Mouse (Mus musculus) G1E (cell line): ENCODE measurements around the gene Gtf3c5. TPM values are rescaled to one million over a fixed set of nuclear protein-coding genes. Genes with fewer than 3 reads are reported as not detected.

ENCODE experiments used
- ATAC-seq: 2 replicates; pipeline ENCODE4 v1.8.0; 2016; ENCODE audit warnings: mild to moderate bottlenecking; ENCODE audit not compliant: insufficient number of reproducible peaks, poor library complexity, low FRiP score, severe bottlenecking; ENCODE audit errors: extremely low read depth
- DNase-seq: peaks from one replicate; pipeline ENCODE4 v3.0.0; 2012; ENCODE audit warnings: low spot score
- H3K27me3 ChIP-seq: 2 replicates; pipeline ENCODE4 v1.6.1; 2012; ENCODE audit warnings: mild to moderate bottlenecking, low read length, inconsistent platforms; ENCODE audit not compliant: insufficient read depth
- H3K36me3 ChIP-seq: replicated peaks from 2 replicates; pipeline ENCODE3; 2012; ENCODE audit warnings: mild to moderate bottlenecking, inconsistent platforms
- H3K4me1 ChIP-seq: 2 replicates; pipeline ENCODE4 v1.6.1; 2012; ENCODE audit warnings: low read depth, low read length, inconsistent platforms, mixed read lengths; ENCODE audit not compliant: insufficient read depth
- H3K4me3 ChIP-seq: 2 replicates; pipeline ENCODE4 v1.5.1; 2012; ENCODE audit warnings: low read depth, mild to moderate bottlenecking, inconsistent platforms, low read length, moderate library complexity, mixed read lengths
- H3K9me3 ChIP-seq: replicated peaks from 2 replicates; pipeline ENCODE4 v1.6.1; 2012; ENCODE audit warnings: inconsistent platforms
- CTCF ChIP-seq: IDR thresholded peaks from 2 replicates; pipeline ENCODE4 v1.5.1; 2012; ENCODE audit warnings: low read depth, low read length, inconsistent platforms, mixed read lengths
- GATA1 ChIP-seq: IDR thresholded peaks from 2 replicates; pipeline ENCODE4 v1.6.1; 2012; ENCODE audit warnings: borderline replicate concordance, low read length, inconsistent platforms, mixed read lengths
- GATA2 ChIP-seq: IDR thresholded peaks from 2 replicates; pipeline ENCODE4 v1.6.1; 2012; ENCODE audit warnings: low read depth, low read length, inconsistent platforms, borderline replicate concordance
- POLR2AphosphoS5 ChIP-seq: IDR thresholded peaks from 2 replicates; pipeline ENCODE4 v1.6.1; 2012; ENCODE audit warnings: low read depth, low read length, inconsistent platforms; ENCODE audit not compliant: insufficient replicate concordance
- TAL1 ChIP-seq: conservative IDR thresholded peaks from 2 replicates; pipeline ENCODE4 v1.6.1; 2012; ENCODE audit warnings: low read depth, low read length, inconsistent platforms, mixed read lengths
- polyA plus RNA-seq: library from polyadenylated mRNA; stranded (reverse); fragments of >175 nt; gene quantifications from 2 replicates; pipeline ENCODE4 v1.2.3, GENCODE M21; 2012
- total RNA-seq, 2 experiments: library from RNA; stranded (forward) in 1 of 2; stranded (reverse) in 1 of 2; fragments of 200-1000 nt in 1 of 2; fragments of >200 nt in 1 of 2; fragmentation: Nextera tagmentation in 1 of 2; gene quantifications; 2 replicates each; pipeline ENCODE4 v1.2.3; 2014 to 2017

The Gtf3c5 gene
- total and polyA plus RNA-seq, 3 experiments: 19.0 to 60.2 (median 26.0) TPM

DNA sequence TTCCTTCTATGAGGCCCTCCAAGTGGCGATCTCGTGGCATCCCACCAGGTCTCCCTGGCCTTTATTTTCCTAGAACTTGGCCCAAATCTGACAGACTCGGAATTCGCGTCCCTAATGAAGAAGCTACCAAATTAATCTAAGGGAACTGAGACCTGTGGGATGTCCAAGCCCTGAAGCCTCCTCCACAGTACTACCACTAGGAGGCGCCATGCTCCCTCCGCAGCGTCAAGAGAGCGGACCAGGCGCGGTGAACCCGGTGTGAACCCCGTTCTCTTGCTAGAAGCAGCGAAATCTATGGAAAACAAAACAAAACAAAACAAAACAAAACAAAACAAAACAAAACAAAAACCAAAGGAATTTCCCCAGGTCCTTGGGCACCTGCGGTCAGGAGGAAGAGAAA is 9.3 kb upstream of the Gtf3c5 start:
- TF ChIP-seq CTCF (peak; percentile 94), TAL1 (no peak)
- H3K4me1 ChIP-seq: peaks cover 85% of the 10 kb centered on the region
- no peaks in the 10 kb centered on the region for H3K9me3 ChIP-seq
- H3K36me3 ChIP-seq: no peaks in the 10 kb centered on the region
- no peaks in the 10 kb centered on the region for H3K27me3 ChIP-seq
- peak overlapping the region; percentile 11; the same call in 1 of the 2 replicates for H3K4me3 ChIP-seq
- ATAC-seq (no peak), DNase-seq (peak; percentile 71)

DNA sequence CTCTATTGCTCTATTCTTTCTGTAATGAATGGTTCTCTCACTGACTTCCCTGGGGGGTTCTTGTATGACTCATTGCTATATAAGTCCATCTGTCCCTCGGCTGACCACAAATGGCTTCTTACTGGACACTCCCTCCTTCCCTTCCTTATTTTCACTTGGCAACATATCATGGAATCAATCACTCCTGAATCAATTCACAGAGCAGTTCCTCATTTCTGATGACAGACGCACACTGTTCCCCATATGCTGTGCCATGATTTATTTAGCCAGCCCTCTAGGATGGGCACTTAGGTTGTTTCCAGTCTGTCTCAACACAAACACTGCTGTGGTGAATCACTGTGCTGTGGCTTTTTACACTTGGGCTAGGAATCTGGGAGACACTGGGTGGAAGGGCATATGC is 7.9 kb upstream of the Gtf3c5 start:
- Histone ChIP-seq H3K27me3 (no peaks in the 10 kb centered on the region), H3K4me1 (peaks cover 81% of the 10 kb centered on the region), H3K9me3 (no peaks in the 10 kb centered on the region), H3K4me3 (no peak overlapping the region), H3K36me3 (no peaks in the 10 kb centered on the region)
- no peak for ATAC-seq
- TF ChIP-seq CTCF (no peak), GATA1 (no peak), GATA2 (no peak), POLR2AphosphoS5 (no peak), TAL1 (no peak)
- no peak for DNase-seq

DNA sequence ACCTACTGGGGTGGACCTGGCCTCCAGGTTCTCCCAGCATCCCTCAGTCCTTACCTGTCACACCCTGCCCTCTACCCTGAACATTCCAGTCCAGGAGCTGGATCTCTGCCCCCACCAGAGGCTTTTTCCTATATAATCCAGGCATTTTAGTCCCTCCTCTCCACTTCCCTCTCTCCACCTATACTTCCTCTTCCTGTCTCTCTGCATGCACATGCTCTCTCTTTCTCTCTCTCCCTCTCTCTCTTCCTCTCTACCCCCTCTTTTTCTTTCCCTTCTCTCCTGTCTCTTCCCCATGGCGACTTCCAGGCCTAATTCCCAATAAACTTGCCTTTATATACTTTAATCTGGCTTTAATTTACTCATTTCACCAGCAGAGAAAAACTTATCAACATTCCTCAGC is 5.0 kb upstream of the Gtf3c5 start:
- Histone ChIP-seq H3K36me3 (no peaks in the 10 kb centered on the region), H3K9me3 (no peaks in the 10 kb centered on the region), H3K27me3 (no peaks in the 10 kb centered on the region), H3K4me1 (peaks cover 78% of the 10 kb centered on the region), H3K4me3 (no peak overlapping the region; the same call in 1 of the 2 replicates)
- ATAC-seq (no peak), DNase-seq (no peak)
- TF ChIP-seq TAL1: no peak
- no peak for TF ChIP-seq GATA1
- TF ChIP-seq CTCF: no peak
- TF ChIP-seq GATA2: no peak
- no peak for TF ChIP-seq POLR2AphosphoS5

DNA sequence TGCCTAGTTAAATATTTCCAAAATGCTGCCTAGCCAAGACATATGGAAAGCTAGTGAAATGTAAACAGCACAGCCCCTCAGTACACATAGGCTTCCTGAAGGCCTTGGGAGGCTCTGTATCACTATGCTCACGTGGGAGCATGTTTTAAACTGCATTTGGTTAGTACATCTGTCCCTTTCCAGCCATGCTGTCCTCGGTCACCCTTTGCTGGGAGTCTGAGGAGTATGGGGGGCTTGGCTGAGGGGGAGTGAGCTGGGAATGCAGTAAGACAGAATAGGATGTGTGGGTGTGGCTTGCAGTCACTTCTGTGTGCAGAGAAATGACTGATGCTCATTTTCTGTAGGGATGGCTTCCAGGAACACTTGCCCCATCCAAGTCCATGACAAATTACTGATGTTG is 2.2 kb upstream of the Gtf3c5 start:
- DNase-seq: no peak
- H3K4me1 ChIP-seq: peaks cover 70% of the 10 kb centered on the region
- TF ChIP-seq TAL1 (no peak), CTCF (no peak), POLR2AphosphoS5 (no peak), GATA2 (no peak), GATA1 (no peak)
- H3K27me3 ChIP-seq: no peaks in the 10 kb centered on the region
- H3K4me3 ChIP-seq: no peak overlapping the region
- no peak for ATAC-seq
- H3K9me3 ChIP-seq: no peaks in the 10 kb centered on the region
- H3K36me3 ChIP-seq: peaks cover 6% of the 10 kb centered on the region

DNA sequence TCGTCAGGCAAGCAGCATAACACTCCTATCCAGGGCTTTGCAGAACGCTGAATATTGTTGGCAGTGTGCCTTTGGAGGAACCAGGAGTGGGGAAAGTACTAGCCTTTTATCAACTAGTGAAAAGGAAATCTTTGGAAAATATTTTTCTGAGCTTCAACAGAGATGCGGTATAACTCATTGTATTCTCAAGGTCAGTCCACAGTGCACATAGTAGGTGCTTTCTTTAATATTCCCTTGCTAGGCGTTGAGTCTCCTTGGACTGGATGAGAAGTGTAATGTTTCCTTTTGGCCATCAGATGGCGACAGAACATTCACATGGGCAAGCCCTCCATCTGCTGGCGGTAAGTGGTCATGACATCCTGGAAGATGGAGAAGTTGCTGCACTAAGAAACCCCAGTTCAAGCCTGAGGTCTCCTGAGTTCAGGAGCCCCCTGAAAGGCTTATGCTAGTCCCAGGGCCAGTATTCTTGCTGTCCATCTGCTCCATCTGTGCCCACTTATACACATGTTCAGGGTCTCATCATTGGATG is 1.6 kb upstream of the Gtf3c5 start:
- ATAC-seq (no peak), DNase-seq (no peak)
- Histone ChIP-seq H3K9me3 (no peaks in the 10 kb centered on the region), H3K36me3 (peaks cover 11% of the 10 kb centered on the region), H3K4me3 (no peak overlapping the region), H3K4me1 (peaks cover 64% of the 10 kb centered on the region), H3K27me3 (no peaks in the 10 kb centered on the region)
- no peak for TF ChIP-seq POLR2AphosphoS5
- TF ChIP-seq GATA1: no peak
- peak; percentile 100 for TF ChIP-seq CTCF

DNA sequence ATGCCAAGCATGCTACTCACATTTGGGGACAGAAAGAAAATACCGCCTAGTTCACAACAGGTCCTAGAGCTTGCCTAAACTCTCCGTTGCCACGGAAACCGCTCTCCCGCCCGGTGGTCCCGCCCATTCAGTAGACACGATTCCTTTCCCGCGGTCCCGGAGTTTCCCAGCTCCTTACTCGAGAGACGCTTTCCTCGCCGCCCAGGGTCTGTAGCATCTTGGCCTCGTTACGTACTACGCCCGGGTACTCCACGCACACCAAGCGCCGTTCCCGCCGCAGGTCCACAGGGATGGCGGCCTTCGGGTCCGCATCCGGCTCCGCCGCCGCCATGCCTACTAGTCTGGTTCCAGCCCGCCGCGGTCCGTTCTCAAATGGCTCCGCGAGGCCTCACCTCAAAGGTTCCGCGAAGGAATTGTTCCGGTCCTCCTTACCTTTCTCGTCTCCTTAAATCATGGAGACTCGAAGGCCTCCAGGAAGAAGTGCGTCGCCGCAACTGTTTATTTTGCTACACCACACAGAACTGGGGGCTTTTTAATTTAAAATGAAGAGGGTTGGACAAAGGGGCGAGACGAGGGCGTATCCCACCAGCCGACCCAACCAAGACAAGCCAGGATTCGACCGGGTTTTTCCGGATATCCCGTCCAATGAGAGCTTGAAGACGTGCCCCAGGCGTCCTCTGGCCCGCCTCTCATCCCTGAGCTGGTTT is 751 bp downstream of the Gtf3c5 start:
- ATAC-seq: peak; percentile 84
- H3K9me3 ChIP-seq: no peaks in the 10 kb centered on the region
- DNase-seq: peak; percentile 86
- peaks cover 56% of the 10 kb centered on the region for H3K4me1 ChIP-seq
- H3K36me3 ChIP-seq: peaks cover 34% of the 10 kb centered on the region
- no peak for TF ChIP-seq CTCF
- no peak for TF ChIP-seq GATA1
- TF ChIP-seq TAL1: no peak
- TF ChIP-seq POLR2AphosphoS5: no peak
- no peak for TF ChIP-seq GATA2
- peak overlapping the region; percentile 84 for H3K4me3 ChIP-seq
- H3K27me3 ChIP-seq: no peaks in the 10 kb centered on the region
